In the genomic region with DNA sequence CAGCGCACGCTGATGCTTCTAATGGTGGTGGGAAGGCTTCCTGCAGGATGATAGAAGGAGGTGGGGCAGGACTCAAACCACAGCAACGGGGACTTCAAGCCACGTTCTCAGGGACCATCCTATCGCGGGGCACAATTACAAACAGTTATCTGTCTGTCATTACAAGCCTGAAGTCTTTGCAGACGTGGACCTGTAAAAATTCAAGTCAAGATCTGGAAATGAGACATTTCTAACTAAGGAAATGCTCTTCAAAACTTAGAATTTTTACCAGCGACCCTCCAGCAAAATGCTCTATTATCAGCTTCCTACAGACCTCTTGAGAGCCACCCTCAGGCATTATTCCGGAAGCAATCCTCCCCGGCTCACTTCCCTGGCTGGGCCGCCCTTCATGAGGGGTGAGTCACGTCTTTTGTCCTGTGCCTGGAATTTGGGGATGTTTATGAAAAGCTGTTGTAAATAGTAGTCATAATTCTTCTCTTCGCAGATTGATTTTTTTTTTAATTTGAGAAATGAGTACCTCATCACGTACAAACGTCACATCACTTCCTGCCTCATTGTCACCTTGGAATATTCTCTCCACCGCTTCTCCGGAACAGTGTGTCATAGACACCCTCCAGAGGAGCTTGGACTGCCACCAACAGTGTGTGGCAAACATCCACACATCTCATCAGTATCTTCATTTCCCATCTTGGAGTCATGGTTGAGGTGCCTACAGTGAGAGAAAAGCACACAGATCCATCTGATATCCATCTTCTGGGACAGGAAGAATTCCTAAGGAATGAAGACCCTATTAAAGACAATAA, we compare ENCODE assay signal across 11 mouse cellular contexts. TPM values are rescaled to one million over a fixed set of nuclear protein-coding genes. Genes with fewer than 3 reads are reported as not detected.
DNase-seq lines count a peak whose midpoint lies in the region; ATAC-seq and TF ChIP-seq lines count a peak whose summit lies in the region.
"Had no signal": no experiment of that assay in that cellular context is flagged by ENCODE, and none has a peak within 500 bp of the region (broad histone marks: within the 10 kb centered on the region; RNA-seq: fewer than 3 reads in every experiment).

No protein-coding gene starts in this region.

- no peak overlapping the region for H3K4me3 ChIP-seq in lung, adult 2 months (replicated peaks; ENCODE audit: extremely low read depth, low read depth, low read length)
- peak overlapping the region; percentile 7; the same call in 1 of the 2 replicates for H3K4me3 ChIP-seq in liver, embryonic 12.5 days
- no peak overlapping the region for H3K4me3 ChIP-seq in small intestine, adult 2 months (ENCODE audit: low read depth, low read length)
- no peak overlapping the region for H3K4me3 ChIP-seq in forebrain, embryonic 14.5 days (ENCODE audit: low read depth, low read length)
- H3K4me3 ChIP-seq: forebrain, embryonic 10.5 days; stomach, embryonic 15.5 days had no signal

- no peak for TF ChIP-seq CTCF in lung, adult 2 months (IDR thresholded peaks at IDR 0.05; ENCODE audit: insufficient read depth, low read length)
- no peak for TF ChIP-seq CTCF in small intestine, adult 2 months (IDR thresholded peaks at IDR 0.05; ENCODE audit: extremely low read depth, insufficient read length, insufficient replicate concordance, low read depth, low read length)

- no peaks in the 10 kb centered on the region for H3K27me3 ChIP-seq in liver, embryonic 12.5 days (replicated peaks)
- H3K27me3 ChIP-seq in small intestine, adult 2 months (ENCODE audit: control insufficient read depth, insufficient read depth, low read length): no peaks in the 10 kb centered on the region
- H3K27me3 ChIP-seq in forebrain, embryonic 14.5 days (replicated peaks; ENCODE audit: control insufficient read depth, insufficient read depth, low read length): no peaks in the 10 kb centered on the region
- H3K27me3 ChIP-seq: stomach, embryonic 15.5 days had no signal

- H3K27ac ChIP-seq in liver, embryonic 12.5 days: peak overlapping the region; percentile 40; the same call in 1 of the 2 replicates
- 0 out of 2 replicates have a peak overlapping the region, but pooled peaks have one; percentile 6 for H3K27ac ChIP-seq in small intestine, adult 2 months (ENCODE audit: insufficient read depth, low read depth, low read length)
- H3K27ac ChIP-seq in forebrain, embryonic 14.5 days (ENCODE audit: low read depth, low read length): no peak overlapping the region
- H3K27ac ChIP-seq: forebrain, embryonic 10.5 days; stomach, embryonic 15.5 days had no signal

- peak; percentile 69 for ATAC-seq in liver, embryonic 12.5 days
- ATAC-seq in forebrain, embryonic 14.5 days: no peak

- H3K9ac ChIP-seq in liver, embryonic 12.5 days: no peak overlapping the region
- H3K9ac ChIP-seq in forebrain, embryonic 14.5 days (ENCODE audit: low read length): no peak overlapping the region
- H3K9ac ChIP-seq: stomach, embryonic 15.5 days had no signal

- intact Hi-C loops in heart, postnatal 14 days (cut with DNase I): no loop called here

- H3K36me3 ChIP-seq in liver, embryonic 12.5 days: no peaks in the 10 kb centered on the region
- H3K36me3 ChIP-seq in small intestine, adult 2 months (ENCODE audit: control insufficient read depth, insufficient read depth, low read length): no peaks in the 10 kb centered on the region
- H3K36me3 ChIP-seq in forebrain, embryonic 14.5 days (ENCODE audit: control insufficient read depth, insufficient read depth, low read length): no peaks in the 10 kb centered on the region
- H3K36me3 ChIP-seq: forebrain, embryonic 10.5 days; G1E; stomach, embryonic 15.5 days had no signal

- DNase-seq in lung, adult 18-20 months: peak; percentile 69 to 77
- DNase-seq in lung, adult 2 months: no peak
- DNase-seq in heart, postnatal 14 days: peak; percentile 15 to 26
- no peak for DNase-seq in spleen, postnatal 36 days (ENCODE audit: low spot score in 2 of 2)
- DNase-seq in layer of hippocampus, postnatal 10 days (ENCODE audit: low spot score in 2 of 2): no peak
- DNase-seq in forebrain, embryonic 14.5 days (ENCODE audit: low spot score): no peak

- no peaks in the 10 kb centered on the region for H3K9me3 ChIP-seq in liver, embryonic 12.5 days (replicated peaks)
- H3K9me3 ChIP-seq in forebrain, embryonic 14.5 days (replicated peaks; ENCODE audit: control insufficient read depth, low read length): no peaks in the 10 kb centered on the region
- H3K9me3 ChIP-seq: forebrain, embryonic 10.5 days; G1E; stomach, embryonic 15.5 days had no signal

- no peak for TF ChIP-seq POLR2A in lung, adult 2 months (IDR thresholded peaks at IDR 0.05; ENCODE audit: borderline replicate concordance, extremely low read depth, low read depth, low read length)
- TF ChIP-seq POLR2A in small intestine, adult 2 months (IDR thresholded peaks at IDR 0.05; ENCODE audit: low read depth, low read length): no peak

- WGBS in lung, adult 2 months: 28% methylated on average over 17 of the region's 17 CpGs
- 15% methylated on average over 17 of the region's 17 CpGs for WGBS in liver, embryonic 12.5 days (ENCODE audit: insufficient replicate concordance)
- WGBS in small intestine, adult 2 months: 56% methylated on average over 17 of the region's 17 CpGs
- 82% methylated on average over 17 of the region's 17 CpGs for WGBS in forebrain, embryonic 14.5 days

- peak overlapping the region; percentile 55 for H3K4me2 ChIP-seq in liver, embryonic 12.5 days
- H3K4me2 ChIP-seq in forebrain, embryonic 14.5 days (ENCODE audit: low read length): no peak overlapping the region
- H3K4me2 ChIP-seq: stomach, embryonic 15.5 days had no signal

- peaks cover 8% of the 10 kb centered on the region; the same call in 1 of the 2 replicates for H3K4me1 ChIP-seq in lung, adult 2 months (ENCODE audit: control insufficient read depth, insufficient read depth, low read length)
- H3K4me1 ChIP-seq in liver, embryonic 12.5 days: peaks cover 14% of the 10 kb centered on the region
- H3K4me1 ChIP-seq in small intestine, adult 2 months (ENCODE audit: control insufficient read depth, insufficient read depth, insufficient read length, low read length): peaks cover 6% of the 10 kb centered on the region; the same call in 1 of the 2 replicates
- H3K4me1 ChIP-seq in forebrain, embryonic 14.5 days (ENCODE audit: control insufficient read depth, insufficient read depth, low read length): no peaks in the 10 kb centered on the region
- H3K4me1 ChIP-seq: stomach, embryonic 15.5 days had no signal

RNA-seq across cellular contexts. Expression of gene Slc46a3, which starts 23.6 kb away (rescaled TPM):
- 41.4 and 46.5 TPM in 2 replicates for polyA plus RNA-seq in lung, adult 2 months (2012; rRNA removed)
- total RNA-seq in heart, postnatal 14 days (2021): 1 to 10 TPM; 6.1 to 8.1 TPM
- 10.5 and 10.6 TPM in 2 replicates for polyA plus RNA-seq in liver, embryonic 12.5 days (2016; fragmentation: Nextera tagmentation; extraction: Ambion mirVana)
- 83.8 and 259 TPM in 2 replicates for polyA plus RNA-seq in small intestine, adult 2 months (2012; rRNA removed)
- total RNA-seq in layer of hippocampus, postnatal 10 days (2021): 1 to 10 TPM; 6.6 to 6.8 TPM
- polyA plus RNA-seq in forebrain, embryonic 14.5 days (2014; fragmentation: Nextera tagmentation; extraction: Ambion mirVana): 4.0 and 5.9 TPM in 2 replicates

RNA-seq across cellular contexts. Expression of gene Mtus2, which starts 38.9 kb away (rescaled TPM):
- polyA plus RNA-seq in lung, adult 2 months (2012; rRNA removed): 4.7 and 6.1 TPM in 2 replicates
- 10 to 100 TPM; 76.9 to 89.0 TPM for total RNA-seq in heart, postnatal 14 days (2021)
- 1.1 and 2.4 TPM in 2 replicates for polyA plus RNA-seq in liver, embryonic 12.5 days (2016; fragmentation: Nextera tagmentation; extraction: Ambion mirVana)
- 1.8 and 3.9 TPM in 2 replicates for polyA plus RNA-seq in small intestine, adult 2 months (2012; rRNA removed)
- 10 to 100 TPM; 35.3 to 40.3 TPM for total RNA-seq in layer of hippocampus, postnatal 10 days (2021)
- polyA plus RNA-seq in forebrain, embryonic 14.5 days (2014; fragmentation: Nextera tagmentation; extraction: Ambion mirVana): 17.0 and 20.4 TPM in 2 replicates
- polyA plus RNA-seq: G1E had no signal

RNA-seq across cellular contexts. Expression of gene Pomp, which starts 58.0 kb away (rescaled TPM):
- polyA plus RNA-seq in lung, adult 2 months (2012; rRNA removed): 33.9 and 47.1 TPM in 2 replicates
- total RNA-seq in heart, postnatal 14 days (2021): 100 to 1,000 TPM; 114 to 129 TPM
- polyA plus RNA-seq in liver, embryonic 12.5 days (2016; fragmentation: Nextera tagmentation; extraction: Ambion mirVana): 309 and 314 TPM in 2 replicates
- 8.8 and 18.7 TPM in 2 replicates for polyA plus RNA-seq in small intestine, adult 2 months (2012; rRNA removed)
- 100 to 1,000 TPM; 151 to 173 TPM for total RNA-seq in layer of hippocampus, postnatal 10 days (2021)
- polyA plus RNA-seq in forebrain, embryonic 14.5 days (2014; fragmentation: Nextera tagmentation; extraction: Ambion mirVana): 513 and 580 TPM in 2 replicates

Comparison
In these comparisons a context has a peak if more than half of its experiments do, and no peak if none do; other contexts are left out.
1. DNase-seq: peak in lung, adult 18-20 months (2 of 2) and heart, postnatal 14 days (2 of 2); none in lung, adult 2 months (single experiment), spleen, postnatal 36 days (0 of 2), layer of hippocampus, postnatal 10 days (0 of 2) and forebrain, embryonic 14.5 days (single experiment).